Mouse (Mus musculus) layer of hippocampus, postnatal 14 days (tissue): Measurements from ENCODE around the gene Zkscan14. TPM values are rescaled to one million over a fixed set of nuclear protein-coding genes. Genes with fewer than 3 reads are reported as not detected.
"Not testable (repeated sequence)": the region's sequence is repeated elsewhere in the genome, so short reads cannot be mapped to it uniquely, and the experiment has no call there.

Experiments
- DNase-seq, 2 experiments: peaks; one replicate each; pipeline ENCODE4 v3.0.0; 2021 to 2022; ENCODE audit warnings: low spot score in 2 of 2, mixed read lengths in 1 of 2
- long read RNA-seq, 2 experiments: library from polyadenylated mRNA; stranded (forward); transcript quantifications; one replicate each; pipeline ENCODE4 v2.0.0; 2021
- total RNA-seq, 2 experiments: library from RNA; stranded (reverse); gene quantifications; 2 replicates each; pipeline ENCODE4 v1.2.3; 2021

Gene Zkscan14
- total RNA-seq = 1 to 10 TPM; 9.0 to 9.8 TPM
- long read RNA-seq, experiment 1, transcript Zkscan14-201 (3 exons, 1,967 nt) = major isoform, 7 of 12 reads
- long read RNA-seq, experiment 1, partial matches to known transcripts = 0 of 12 reads
- long read RNA-seq, experiment 1, other reads (novel, unspliced or antisense) = 3 of 12 reads
- long read RNA-seq, experiment 2, transcript Zkscan14-201 (3 exons, 1,967 nt) = major isoform, 7 of 11 reads
- long read RNA-seq, experiment 2, partial matches to known transcripts = 0 of 11 reads
- long read RNA-seq, experiment 2, other reads (novel, unspliced or antisense) = 2 of 11 reads

DNA sequence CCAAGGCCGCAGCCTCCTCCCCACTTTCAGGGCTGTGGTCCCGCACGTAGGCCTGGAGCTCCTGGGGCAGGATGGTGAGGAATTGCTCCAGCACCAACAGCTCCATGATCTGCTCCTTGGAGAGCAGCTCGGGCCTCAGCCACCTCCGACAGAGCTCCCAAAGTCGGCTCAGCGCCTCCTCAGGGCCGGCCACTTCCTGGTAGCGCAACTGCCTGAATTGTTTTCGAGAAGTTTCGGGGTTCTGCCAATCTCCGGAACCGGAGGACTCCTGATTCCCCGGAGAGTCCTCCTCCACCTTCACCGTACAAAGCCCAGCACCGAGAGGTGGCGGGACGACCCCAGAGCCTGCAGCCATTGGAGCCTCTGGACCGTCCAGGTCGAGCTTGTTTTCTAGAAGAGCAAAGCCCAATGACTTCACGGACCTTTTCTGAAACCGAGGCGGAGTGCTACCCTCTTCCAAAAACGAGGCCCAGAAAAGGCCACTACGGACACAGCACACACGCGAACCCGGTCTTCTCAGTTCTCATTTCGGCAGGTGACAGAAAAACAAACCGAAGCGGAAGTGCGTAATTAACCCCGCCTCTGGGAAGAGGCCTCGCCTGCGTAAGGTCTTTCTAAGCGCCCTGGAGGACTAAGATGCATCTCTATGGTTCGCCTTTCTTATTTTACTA is at the start of gene Zkscan14:
Gene Zkscan14 (minus strand): TSS at position 548 of the 671 bp plus-strand sequence.
- peak; percentile 58 to 85 for DNase-seq

DNA sequence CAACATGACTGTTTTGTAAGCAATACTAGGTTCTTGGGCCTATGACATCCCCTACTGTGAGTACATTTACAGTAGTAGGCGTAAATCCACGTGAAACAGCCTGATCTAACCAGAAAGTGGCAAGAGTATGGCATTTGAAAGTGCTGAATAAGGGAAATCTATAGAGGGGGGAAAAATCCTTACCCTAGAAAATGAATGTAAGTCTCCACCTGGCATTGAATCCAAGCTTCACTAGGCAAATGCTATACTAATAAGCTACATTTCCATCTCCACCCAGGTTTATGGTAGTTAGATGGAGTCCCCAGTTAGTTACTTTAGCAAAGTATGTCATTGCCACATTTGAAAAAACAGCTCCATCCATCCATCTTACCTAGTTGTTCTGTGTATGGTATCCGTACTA is 47.9 kb upstream of the Zkscan14 start:
- no peak for DNase-seq

GRCm38 (mm10) chr5:145234636-145235035 is 33.0 kb upstream of the Zkscan14 start:
- no peak for DNase-seq

DNA sequence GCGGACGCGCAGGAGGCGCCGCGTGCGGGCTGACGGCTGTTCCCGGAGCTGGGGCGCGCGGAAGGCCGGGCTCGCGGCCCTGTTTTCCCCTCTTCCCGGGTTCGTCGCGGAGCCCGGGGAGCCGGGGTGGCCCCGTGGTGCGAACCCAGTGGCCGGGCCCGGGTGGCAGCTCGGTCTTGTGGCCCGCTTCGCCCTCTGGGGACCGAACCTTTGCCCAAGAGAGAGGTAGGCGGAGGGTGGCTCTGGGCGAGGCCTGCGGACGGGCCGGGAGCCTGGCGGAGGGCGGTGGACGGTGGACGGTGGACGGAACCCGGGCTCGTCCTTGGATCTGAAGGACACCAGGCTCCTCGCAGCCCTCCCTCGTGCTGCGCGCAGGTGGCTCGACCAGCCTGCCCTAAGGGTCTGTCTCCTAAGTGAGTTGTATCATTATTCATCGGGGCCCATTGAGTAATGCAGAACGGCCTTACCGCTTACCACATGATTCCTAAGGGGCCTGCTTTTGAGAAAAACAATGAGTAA is 30.3 kb upstream of the Zkscan14 start:
- DNase-seq = peak in 1 of 2 experiments; percentile 12

- peak; percentile 97 to 98 for DNase-seq
These were observed 29.8 kb upstream of the Zkscan14 start, which contains the start of gene Zfp655 for GRCm38 (mm10) chr5:145231367-145231871. Gene Zfp655, plus strand, starts transcription at chr5:145231715.

- no peak for DNase-seq
These were observed 29.0 kb upstream of the Zkscan14 start for GRCm38 (mm10) chr5:145230641-145231040.

- not testable (repeated sequence) for DNase-seq
These were observed 27.6 kb upstream of the Zkscan14 start for GRCm38 (mm10) chr5:145229283-145229682.

DNA sequence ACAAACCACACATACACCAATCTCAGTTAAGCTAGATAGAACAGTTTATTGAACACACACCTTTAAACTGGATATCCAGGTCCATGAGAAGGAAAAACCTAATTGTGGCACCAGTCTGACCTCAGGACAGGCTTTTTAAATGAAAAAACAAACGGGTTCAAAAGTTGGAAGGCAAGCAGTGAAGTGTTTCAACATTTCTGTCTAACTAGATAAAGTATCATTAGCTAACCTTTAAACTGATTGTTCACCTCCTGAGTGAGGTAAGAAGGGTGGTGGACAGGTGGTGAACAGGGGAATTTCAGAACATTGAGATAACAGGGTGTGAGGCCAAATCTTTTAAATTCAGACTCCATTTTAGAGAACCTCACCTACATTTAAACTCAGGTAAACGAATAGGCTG is 24.8 kb upstream of the Zkscan14 start:
- DNase-seq = no peak

DNA sequence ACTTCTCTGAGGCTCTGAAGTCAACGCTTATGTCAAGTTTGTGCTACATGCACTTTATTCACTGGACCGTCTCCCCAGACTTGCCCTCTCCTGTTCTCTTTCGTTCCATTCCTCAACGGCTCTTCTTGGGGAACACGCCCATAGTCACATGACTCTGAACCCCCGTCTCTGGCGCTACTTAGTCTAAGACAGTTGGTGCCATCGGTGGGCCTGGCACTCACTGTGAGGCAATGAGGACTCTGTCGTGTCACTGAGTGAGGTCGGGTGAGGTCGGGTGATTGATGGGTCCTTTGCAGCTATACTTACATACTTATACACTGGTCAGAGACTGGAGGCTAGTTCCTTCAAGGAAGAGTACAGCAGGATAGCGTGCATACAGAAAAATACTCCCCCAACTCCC is 21.7 kb upstream of the Zkscan14 start:
- DNase-seq = no peak

DNA sequence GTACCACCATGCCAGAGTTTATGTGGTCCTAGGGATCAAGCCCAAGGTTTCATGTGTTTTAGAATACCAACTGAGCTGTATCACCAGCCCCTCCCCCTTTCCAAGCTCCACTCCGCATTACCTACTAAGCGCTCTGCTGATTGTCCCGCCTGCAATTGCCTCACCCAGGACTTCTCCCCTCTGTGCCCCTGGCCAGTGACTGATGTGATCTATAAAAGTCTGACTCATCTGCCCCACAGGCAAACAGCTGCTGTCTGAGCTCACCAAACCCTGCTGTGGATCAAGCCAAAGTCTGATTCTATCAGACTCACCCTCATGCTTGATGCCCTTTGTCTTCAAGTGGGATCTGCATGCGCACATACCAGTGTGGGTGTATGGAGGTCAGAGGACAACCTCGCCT is 21.2 kb upstream of the Zkscan14 start:
- DNase-seq = no peak

GRCm38 (mm10) chr5:145219981-145220380 is 18.3 kb upstream of the Zkscan14 start:
- DNase-seq = no peak

DNA sequence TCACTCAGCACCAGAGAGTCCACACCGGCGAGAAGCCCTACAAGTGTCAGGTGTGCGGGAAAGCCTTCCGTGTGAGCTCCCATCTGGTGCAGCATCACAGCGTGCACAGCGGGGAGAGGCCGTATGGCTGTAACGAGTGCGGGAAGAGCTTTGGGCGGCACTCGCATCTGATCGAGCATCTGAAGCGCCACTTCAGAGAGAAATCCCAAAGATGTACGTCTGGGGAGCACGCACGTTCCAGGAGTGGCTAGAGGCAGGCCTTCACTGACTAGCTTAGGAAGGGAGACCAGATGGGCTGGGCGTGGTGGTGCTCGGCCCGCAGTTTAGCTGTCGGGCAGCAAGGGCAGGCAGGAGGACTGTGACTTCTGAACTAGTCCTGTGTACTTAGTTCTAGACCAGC is 17.0 kb upstream of the Zkscan14 start:
- no peak for DNase-seq

GRCm38 (mm10) chr5:145218206-145218605 is 16.5 kb upstream of the Zkscan14 start:
- DNase-seq = no peak

- DNase-seq = no peak
These were observed 16.1 kb upstream of the Zkscan14 start for GRCm38 (mm10) chr5:145217746-145218145.

DNA sequence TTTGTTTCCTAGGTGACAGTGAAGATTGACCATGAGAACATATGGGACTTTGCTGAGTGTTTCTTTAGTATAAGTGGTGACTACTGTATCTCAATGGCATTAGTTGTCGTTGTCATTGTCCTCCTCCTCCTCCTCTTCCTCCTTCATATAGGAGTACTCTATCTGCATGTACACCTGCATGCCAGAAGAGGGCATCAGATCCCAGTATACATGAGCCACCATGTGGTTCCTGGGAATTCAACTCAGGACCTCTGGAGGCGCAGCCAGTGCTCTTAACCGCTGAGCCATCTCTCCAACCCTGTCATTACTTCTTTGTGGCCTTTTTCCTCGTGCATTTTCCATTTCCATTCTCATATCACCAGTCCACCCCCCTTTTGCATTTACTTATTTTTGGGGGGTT is 13.0 kb upstream of the Zkscan14 start:
- no peak for DNase-seq

DNA sequence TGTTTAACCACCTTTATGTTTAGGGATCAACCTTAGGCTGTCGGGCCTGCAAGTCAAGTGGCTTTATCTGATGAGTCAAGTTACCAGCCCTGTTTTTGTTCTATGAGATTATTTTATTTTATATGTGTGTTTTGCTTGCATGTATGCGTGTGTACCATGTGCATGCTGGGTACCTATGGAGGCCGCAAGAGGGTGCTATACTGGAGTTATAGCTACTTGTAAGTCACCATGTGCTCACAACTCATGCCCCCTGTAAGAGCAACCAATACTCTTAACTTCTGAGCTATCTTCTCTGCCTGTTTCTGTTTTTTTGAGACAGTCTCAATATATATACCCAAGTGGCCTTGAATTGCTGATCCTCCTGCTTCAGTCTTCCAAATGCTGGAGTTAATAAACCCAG is 11.8 kb upstream of the Zkscan14 start:
- no peak for DNase-seq

GRCm38 (mm10) chr5:145212216-145212615 is 10.5 kb upstream of the Zkscan14 start:
- DNase-seq = no peak

- no peak for DNase-seq
These were observed 9.7 kb upstream of the Zkscan14 start for GRCm38 (mm10) chr5:145211340-145211739.

DNA sequence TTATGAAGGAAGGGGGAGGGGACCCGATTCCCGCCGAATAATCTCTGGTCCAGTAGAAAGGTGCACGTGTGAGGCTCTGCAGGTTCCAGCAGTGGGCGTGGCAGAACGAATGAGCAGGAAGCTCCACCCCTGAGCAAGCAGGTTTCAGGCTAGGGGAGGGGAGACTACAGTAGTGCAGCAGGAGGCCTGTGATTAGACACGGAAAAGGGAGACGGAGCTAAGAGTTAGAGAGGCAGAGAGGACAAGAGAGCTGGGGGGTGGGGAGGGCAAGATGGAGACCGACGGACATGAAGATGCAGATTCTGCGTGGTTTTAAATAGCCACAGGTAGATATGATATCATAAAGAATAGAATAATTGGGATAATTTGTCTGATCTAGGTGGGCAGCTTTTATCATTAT is 6.7 kb upstream of the Zkscan14 start:
- not testable (repeated sequence) for DNase-seq

DNA sequence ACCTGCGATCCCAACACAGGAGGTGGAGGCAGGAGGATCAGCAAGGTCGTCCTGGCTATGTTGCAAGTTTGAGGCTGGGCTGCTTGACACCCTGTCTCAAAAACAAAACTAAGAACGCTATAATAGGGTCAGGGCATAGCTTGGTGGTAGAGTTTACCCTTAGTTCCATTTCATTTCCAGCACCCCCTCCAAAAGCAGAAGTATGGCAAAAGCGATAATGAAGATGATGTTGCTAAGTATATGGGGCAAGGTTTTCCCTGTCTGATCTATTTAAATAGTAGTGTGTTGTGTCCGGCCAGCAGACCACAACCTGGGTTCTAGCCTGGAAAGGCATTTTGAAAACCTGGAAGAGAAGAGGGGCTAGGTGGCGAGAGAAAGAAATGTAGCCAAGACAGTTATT is 6.3 kb upstream of the Zkscan14 start:
- DNase-seq = no peak

- no peak for DNase-seq
These were observed 5.7 kb upstream of the Zkscan14 start for GRCm38 (mm10) chr5:145207385-145207784.

GRCm38 (mm10) chr5:145205041-145205440 is 3.4 kb upstream of the Zkscan14 start:
- DNase-seq = no peak
